15 mouse cellular contexts compared by ENCODE assay signal in genomic region chr6:5991243-5991642, GRCm38 (mm10).
A peak's percentile ranks its signal among the peaks of the same experiment; 100 is the strongest.
DNase-seq lines count a peak whose midpoint lies in the region; ATAC-seq and TF ChIP-seq lines count a peak whose summit lies in the region.
"Had no signal": no experiment of that assay in that cellular context is flagged by ENCODE, and none has a peak within 500 bp of the region (broad histone marks: within the 10 kb centered on the region; RNA-seq: fewer than 3 reads in every experiment).

No protein-coding gene starts in this region.

- H3K36me3 ChIP-seq in forebrain, embryonic 13.5 days (ENCODE audit: poor library complexity, severe bottlenecking): no peaks in the 10 kb centered on the region
- H3K36me3 ChIP-seq in forebrain, embryonic 10.5 days (replicated peaks): no peaks in the 10 kb centered on the region
- H3K36me3 ChIP-seq in hindbrain, embryonic 13.5 days: no peaks in the 10 kb centered on the region
- H3K36me3 ChIP-seq in hindbrain, embryonic 10.5 days: no peaks in the 10 kb centered on the region
- H3K36me3 ChIP-seq in hindbrain, postnatal 0 days (ENCODE audit: insufficient read depth, low read length): no peaks in the 10 kb centered on the region
- H3K36me3 ChIP-seq: heart, embryonic 12.5 days; liver, embryonic 15.5 days; stomach, embryonic 15.5 days had no signal

- no peak for TF ChIP-seq POLR2A in brain, embryonic 14.5 days (IDR thresholded peaks at IDR 0.05; ENCODE audit: borderline replicate concordance, extremely low read depth, insufficient read depth, insufficient read length, poor library complexity, severe bottlenecking)

- H3K4me2 ChIP-seq in forebrain, embryonic 13.5 days: peak overlapping the region; percentile 46; the same call in 1 of the 2 replicates
- H3K4me2 ChIP-seq in hindbrain, embryonic 13.5 days: peak overlapping the region; percentile 24; the same call in 1 of the 2 replicates
- peak overlapping the region; percentile 50; the same call in 1 of the 2 replicates for H3K4me2 ChIP-seq in hindbrain, postnatal 0 days (ENCODE audit: low read depth, low read length)
- H3K4me2 ChIP-seq: liver, embryonic 15.5 days had no signal

- peaks cover 26% of the 10 kb centered on the region for H3K4me1 ChIP-seq in forebrain, embryonic 13.5 days
- H3K4me1 ChIP-seq in forebrain, embryonic 10.5 days: peaks cover 13% of the 10 kb centered on the region
- peaks cover 15% of the 10 kb centered on the region for H3K4me1 ChIP-seq in hindbrain, embryonic 13.5 days (replicated peaks)
- peaks cover 14% of the 10 kb centered on the region for H3K4me1 ChIP-seq in hindbrain, embryonic 10.5 days (replicated peaks)
- peaks cover 5% of the 10 kb centered on the region; the same call in 1 of the 2 replicates for H3K4me1 ChIP-seq in hindbrain, postnatal 0 days (ENCODE audit: insufficient read depth, low read length)
- H3K4me1 ChIP-seq: liver, embryonic 15.5 days; megakaryocyte, embryonic 14.5 days had no signal

- ATAC-seq in forebrain, embryonic 13.5 days: 0 out of 2 replicates have a peak, but pooled peaks have one; percentile 22
- ATAC-seq in hindbrain, embryonic 13.5 days (ENCODE audit: low FRiP score): 0 out of 2 replicates have a peak, but pooled peaks have one; percentile 5
- no peak for ATAC-seq in hindbrain, postnatal 0 days

- peaks cover 3% of the 10 kb centered on the region; the same call in 1 of the 2 replicates for H3K27me3 ChIP-seq in forebrain, embryonic 13.5 days
- H3K27me3 ChIP-seq in forebrain, embryonic 10.5 days (ENCODE audit: poor library complexity, severe bottlenecking): no peaks in the 10 kb centered on the region; the same call in 1 of the 2 replicates
- H3K27me3 ChIP-seq in hindbrain, embryonic 13.5 days: no peaks in the 10 kb centered on the region
- H3K27me3 ChIP-seq in hindbrain, embryonic 10.5 days (ENCODE audit: insufficient read depth, poor library complexity, severe bottlenecking): no peaks in the 10 kb centered on the region
- H3K27me3 ChIP-seq in hindbrain, postnatal 0 days (ENCODE audit: insufficient read depth, low read length): no peaks in the 10 kb centered on the region
- H3K27me3 ChIP-seq: heart, embryonic 12.5 days; liver, embryonic 15.5 days; megakaryocyte, embryonic 14.5 days; stomach, embryonic 15.5 days had no signal

- no peak overlapping the region for H3K9ac ChIP-seq in forebrain, embryonic 13.5 days
- no peak overlapping the region for H3K9ac ChIP-seq in hindbrain, embryonic 13.5 days
- H3K9ac ChIP-seq in hindbrain, postnatal 0 days (replicated peaks; ENCODE audit: low read length): no peak overlapping the region
- H3K9ac ChIP-seq: heart, embryonic 12.5 days; liver, embryonic 15.5 days; stomach, embryonic 15.5 days had no signal

- H3K9me3 ChIP-seq in forebrain, embryonic 13.5 days (replicated peaks): no peaks in the 10 kb centered on the region
- H3K9me3 ChIP-seq in forebrain, embryonic 10.5 days: no peaks in the 10 kb centered on the region
- no peaks in the 10 kb centered on the region for H3K9me3 ChIP-seq in hindbrain, embryonic 13.5 days
- no peaks in the 10 kb centered on the region for H3K9me3 ChIP-seq in hindbrain, embryonic 10.5 days
- H3K9me3 ChIP-seq in hindbrain, postnatal 0 days (ENCODE audit: low read length): no peaks in the 10 kb centered on the region
- H3K9me3 ChIP-seq: heart, embryonic 12.5 days; liver, embryonic 15.5 days; megakaryocyte, embryonic 14.5 days; stomach, embryonic 15.5 days had no signal

- TF ChIP-seq CTCF in brain, embryonic 14.5 days (IDR thresholded peaks at IDR 0.05; ENCODE audit: borderline replicate concordance, extremely low read depth, insufficient read depth, insufficient read length): no peak
- no peak for TF ChIP-seq CTCF in hindbrain, postnatal 0 days (IDR thresholded peaks at IDR 0.05; ENCODE audit: low read depth)

- WGBS in forebrain, embryonic 13.5 days: 71% methylated on average over 6 of the region's 6 CpGs
- 81% methylated on average over 6 of the region's 6 CpGs for WGBS in forebrain, embryonic 10.5 days
- WGBS in hindbrain, embryonic 13.5 days: 72% methylated on average over 6 of the region's 6 CpGs
- WGBS in hindbrain, embryonic 10.5 days: 62% methylated on average over 6 of the region's 6 CpGs
- WGBS in hindbrain, postnatal 0 days: 44% methylated on average over 6 of the region's 6 CpGs

- H3K4me3 ChIP-seq in forebrain, embryonic 13.5 days: no peak overlapping the region
- no peak overlapping the region for H3K4me3 ChIP-seq in forebrain, embryonic 10.5 days
- H3K4me3 ChIP-seq in hindbrain, embryonic 13.5 days: no peak overlapping the region
- H3K4me3 ChIP-seq in hindbrain, embryonic 10.5 days: no peak overlapping the region
- H3K4me3 ChIP-seq in hindbrain, postnatal 0 days (ENCODE audit: low read length): no peak overlapping the region
- H3K4me3 ChIP-seq: heart, embryonic 12.5 days; liver, embryonic 15.5 days; megakaryocyte, embryonic 14.5 days; stomach, embryonic 15.5 days had no signal

- H3K27ac ChIP-seq in forebrain, embryonic 13.5 days: 0 out of 2 replicates have a peak overlapping the region, but pooled peaks have one; percentile 69
- H3K27ac ChIP-seq in forebrain, embryonic 10.5 days: no peak overlapping the region
- no peak overlapping the region for H3K27ac ChIP-seq in hindbrain, embryonic 13.5 days
- no peak overlapping the region for H3K27ac ChIP-seq in hindbrain, embryonic 10.5 days
- H3K27ac ChIP-seq in hindbrain, postnatal 0 days: no peak overlapping the region
- H3K27ac ChIP-seq: liver, embryonic 15.5 days; stomach, embryonic 15.5 days had no signal

- no peak for DNase-seq in forebrain, embryonic 10.5 days (ENCODE audit: extremely low spot score, low spot score)
- DNase-seq in hindbrain, embryonic 10.5 days (ENCODE audit: low spot score): no peak
- DNase-seq in brain, embryonic 14.5 days (ENCODE audit: low read depth): peak; percentile 49
- no peak for DNase-seq in hindbrain, postnatal 0 days (ENCODE audit: low spot score)
- DNase-seq in kidney, postnatal 36 days: no peak
- no peak for DNase-seq in layer of hippocampus, adult 9-10 months (ENCODE audit: low spot score)
- DNase-seq: adrenal gland, adult 8-10 months; gastrocnemius, postnatal 36 days; thymus, adult 2 months had no signal
